Mouse (Mus musculus) spleen, postnatal 4 days (tissue): ENCODE results near the gene Nob1.

Experiments
- DNase-seq, 2 experiments: peaks; one replicate each; pipeline ENCODE4 v3.0.0; 2022; ENCODE audit warnings: low spot score in 2 of 2

Gene Nob1

GRCm38 (mm10) chr8:107424597-107425229 lies at the start of gene Nob1:
Gene Nob1, minus strand, starts transcription at chr8:107425051.
- DNase-seq, result peak; percentile 97 to 100

- no peak for DNase-seq
Observed at GRCm38 (mm10) chr8:107473369-107473768, 48.5 kb upstream of the Nob1 start.

- DNase-seq, result no peak
Observed at GRCm38 (mm10) chr8:107472403-107473100, 47.7 kb upstream of the Nob1 start.

- no peak for DNase-seq
Observed at GRCm38 (mm10) chr8:107470302-107470701, 45.5 kb upstream of the Nob1 start.

GRCm38 (mm10) chr8:107468811-107469302 lies 44.0 kb upstream of the Nob1 start:
- DNase-seq, result no peak

- DNase-seq, result no peak
Observed at GRCm38 (mm10) chr8:107466642-107467041, 41.8 kb upstream of the Nob1 start.

- no peak for DNase-seq
Observed at GRCm38 (mm10) chr8:107465332-107465990, 40.6 kb upstream of the Nob1 start.

GRCm38 (mm10) chr8:107462423-107462822 lies 37.6 kb upstream of the Nob1 start:
- DNase-seq, result no peak

GRCm38 (mm10) chr8:107458281-107458680 lies 33.4 kb upstream of the Nob1 start:
- DNase-seq, result no peak

GRCm38 (mm10) chr8:107457725-107458124 lies 32.9 kb upstream of the Nob1 start:
- DNase-seq, result no peak

GRCm38 (mm10) chr8:107455268-107455667 lies 30.4 kb upstream of the Nob1 start:
- peak in 1 of 2 experiments; percentile 30 for DNase-seq

- DNase-seq, result no peak
Observed at GRCm38 (mm10) chr8:107453386-107453785, 28.5 kb upstream of the Nob1 start.

GRCm38 (mm10) chr8:107451414-107452066 lies 26.7 kb upstream of the Nob1 start:
- no peak for DNase-seq

- DNase-seq, result no peak
Observed at GRCm38 (mm10) chr8:107449655-107450054, 24.8 kb upstream of the Nob1 start.

GRCm38 (mm10) chr8:107449130-107449529 lies 24.3 kb upstream of the Nob1 start:
- no peak for DNase-seq

- peak in 1 of 2 experiments; percentile 17 for DNase-seq
Observed at GRCm38 (mm10) chr8:107448382-107448889, 23.6 kb upstream of the Nob1 start.

- no peak for DNase-seq
Observed at GRCm38 (mm10) chr8:107447713-107448112, 22.9 kb upstream of the Nob1 start.

GRCm38 (mm10) chr8:107444626-107445025 lies 19.8 kb upstream of the Nob1 start:
- DNase-seq, result no peak

- peak; percentile 30 to 60 for DNase-seq
Observed at GRCm38 (mm10) chr8:107439880-107440625, 15.2 kb upstream of the Nob1 start.

GRCm38 (mm10) chr8:107437711-107438110 lies 12.9 kb upstream of the Nob1 start:
- DNase-seq, result no peak

- DNase-seq, result peak; percentile 68 to 76
Observed at GRCm38 (mm10) chr8:107436841-107437421, 12.1 kb upstream of the Nob1 start.
